In the genomic region with DNA sequence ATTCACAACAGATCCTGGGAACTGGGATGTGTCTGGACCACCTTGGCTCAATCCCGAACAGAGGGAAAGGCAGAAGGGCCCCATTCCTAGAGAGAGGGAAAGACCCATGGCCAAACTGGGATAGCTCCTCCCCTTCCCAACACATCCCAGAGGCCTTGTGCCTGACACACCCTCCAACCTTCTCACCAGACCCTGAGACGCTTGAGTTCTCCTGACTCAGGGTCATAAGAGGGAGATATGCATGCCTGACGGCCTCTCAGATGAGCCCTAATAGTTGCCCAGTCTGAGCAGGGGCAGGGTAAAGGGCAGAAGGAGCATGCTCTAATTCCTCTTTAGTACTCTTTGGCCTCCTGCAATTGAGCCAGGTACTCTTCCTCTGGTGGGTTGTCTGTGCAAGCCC, we compare ENCODE assay signal across 14 mouse cellular contexts. TPM values are rescaled to one million over a fixed set of nuclear protein-coding genes. Genes with fewer than 3 reads are reported as not detected.
DNase-seq lines count a peak whose midpoint lies in the region; ATAC-seq and TF ChIP-seq lines count a peak whose summit lies in the region.
"Had no signal": no experiment of that assay in that cellular context is flagged by ENCODE, and none has a peak within 500 bp of the region (broad histone marks: within the 10 kb centered on the region; RNA-seq: fewer than 3 reads in every experiment).

No protein-coding gene starts in this region.

- peak; percentile 11 for DNase-seq in adrenal gland, postnatal 10 days
- no peak for DNase-seq in adrenal gland, postnatal 4 days (ENCODE audit: low spot score in 2 of 2)
- DNase-seq in kidney, adult 9 months, result peak; percentile 13
- DNase-seq in kidney, postnatal 10 days, result no peak
- DNase-seq in midbrain, postnatal 0 days (ENCODE audit: low spot score), result no peak
- DNase-seq in midbrain, embryonic 14.5 days, result no peak
- DNase-seq in spleen, adult 18-20 months, result no peak
- DNase-seq: gastrocnemius, adult 2 months; left cerebral cortex, postnatal 4 days had no signal

- H3K9ac ChIP-seq in midbrain, postnatal 0 days (replicated peaks; ENCODE audit: low read length, poor library complexity, severe bottlenecking), result no peak overlapping the region
- H3K9ac ChIP-seq in midbrain, embryonic 14.5 days (replicated peaks; ENCODE audit: low read length), result no peak overlapping the region
- H3K9ac ChIP-seq in stomach, embryonic 16.5 days (ENCODE audit: low read length), result no peak overlapping the region
- H3K9ac ChIP-seq: forebrain, embryonic 12.5 days; neural tube, embryonic 12.5 days had no signal

- ATAC-seq in midbrain, postnatal 0 days (ENCODE audit: low FRiP score), result 0 out of 2 replicates have a peak, but pooled peaks have one; percentile 24
- no peak for ATAC-seq in midbrain, embryonic 14.5 days (ENCODE audit: low FRiP score, low TSS enrichment)
- peak; percentile 18; the same call in 1 of the 2 replicates for ATAC-seq in stomach, embryonic 16.5 days (ENCODE audit: insufficient read depth, low FRiP score)

- no peak overlapping the region for H3K27ac ChIP-seq in midbrain, postnatal 0 days (ENCODE audit: low read depth, low read length)
- no peak overlapping the region for H3K27ac ChIP-seq in midbrain, embryonic 14.5 days (replicated peaks; ENCODE audit: low read depth, low read length)
- no peak overlapping the region for H3K27ac ChIP-seq in stomach, embryonic 16.5 days (ENCODE audit: low read length)
- H3K27ac ChIP-seq: forebrain, embryonic 12.5 days; gastrocnemius, adult 2 months; neural tube, embryonic 12.5 days had no signal

- no peak overlapping the region for H3K4me3 ChIP-seq in midbrain, postnatal 0 days (ENCODE audit: low read depth, low read length)
- H3K4me3 ChIP-seq in midbrain, embryonic 14.5 days (replicated peaks; ENCODE audit: low read depth, low read length), result no peak overlapping the region
- no peak overlapping the region for H3K4me3 ChIP-seq in stomach, embryonic 16.5 days (replicated peaks; ENCODE audit: low read length)
- H3K4me3 ChIP-seq: forebrain, embryonic 12.5 days; gastrocnemius, adult 2 months; neural tube, embryonic 12.5 days had no signal

- H3K4me1 ChIP-seq in midbrain, postnatal 0 days (ENCODE audit: insufficient read depth, low read length), result no peaks in the 10 kb centered on the region
- H3K4me1 ChIP-seq in midbrain, embryonic 14.5 days (ENCODE audit: control insufficient read depth, insufficient read depth, low read length), result no peaks in the 10 kb centered on the region
- peaks cover 5% of the 10 kb centered on the region; the same call in 1 of the 2 replicates for H3K4me1 ChIP-seq in stomach, embryonic 16.5 days (ENCODE audit: control insufficient read depth, insufficient read depth, low read length)

- no peaks in the 10 kb centered on the region for H3K9me3 ChIP-seq in midbrain, postnatal 0 days (ENCODE audit: low read length)
- H3K9me3 ChIP-seq in midbrain, embryonic 14.5 days (ENCODE audit: control insufficient read depth, low read length), result no peaks in the 10 kb centered on the region
- H3K9me3 ChIP-seq in stomach, embryonic 16.5 days (replicated peaks; ENCODE audit: control insufficient read depth, low read length), result no peaks in the 10 kb centered on the region
- H3K9me3 ChIP-seq: forebrain, embryonic 12.5 days; neural tube, embryonic 12.5 days had no signal

- no peaks in the 10 kb centered on the region for H3K27me3 ChIP-seq in midbrain, postnatal 0 days (ENCODE audit: insufficient read depth, low read length)
- no peaks in the 10 kb centered on the region for H3K27me3 ChIP-seq in midbrain, embryonic 14.5 days (ENCODE audit: control insufficient read depth, insufficient read depth, low read length)
- no peaks in the 10 kb centered on the region for H3K27me3 ChIP-seq in stomach, embryonic 16.5 days (ENCODE audit: control insufficient read depth, insufficient read depth, low read length)
- H3K27me3 ChIP-seq: neural tube, embryonic 12.5 days had no signal

- 61% methylated on average over 3 of the region's 3 CpGs for WGBS in midbrain, postnatal 0 days
- WGBS in midbrain, embryonic 14.5 days, result 62% methylated on average over 3 of the region's 3 CpGs
- WGBS in stomach, embryonic 16.5 days, result 60% methylated on average over 3 of the region's 3 CpGs

- no peak for TF ChIP-seq CTCF in midbrain, postnatal 0 days (IDR thresholded peaks at IDR 0.05)

- H3K4me2 ChIP-seq in midbrain, postnatal 0 days (ENCODE audit: low read depth, low read length, poor library complexity, severe bottlenecking), result no peak overlapping the region
- no peak overlapping the region for H3K4me2 ChIP-seq in midbrain, embryonic 14.5 days (ENCODE audit: low read length)
- no peak overlapping the region for H3K4me2 ChIP-seq in stomach, embryonic 16.5 days (ENCODE audit: low read depth, low read length)
- H3K4me2 ChIP-seq: forebrain, embryonic 12.5 days; neural tube, embryonic 12.5 days had no signal

- peaks cover 13% of the 10 kb centered on the region; the same call in 1 of the 2 replicates for H3K36me3 ChIP-seq in midbrain, postnatal 0 days (ENCODE audit: insufficient read depth, low read length)
- peaks cover 26% of the 10 kb centered on the region for H3K36me3 ChIP-seq in midbrain, embryonic 14.5 days (ENCODE audit: control insufficient read depth, insufficient read depth, low read length)
- 0 out of 2 replicates have a peak, but pooled peaks cover 8% of the 10 kb centered on the region for H3K36me3 ChIP-seq in stomach, embryonic 16.5 days (ENCODE audit: control insufficient read depth, insufficient read depth, low read length)

RNA-seq across cellular contexts. Expression of a gene that starts 13.1 kb away (rescaled TPM):
- total RNA-seq in adrenal gland, postnatal 10 days (2021), result 100 to 1,000 TPM; 117 TPM
- 100 to 1,000 TPM; 119 to 129 TPM for total RNA-seq in adrenal gland, postnatal 4 days (2021)
- 113 and 116 TPM in 2 replicates for total RNA-seq in midbrain, postnatal 0 days (2014; rRNA removed)
- 169 and 182 TPM in 2 replicates for polyA plus RNA-seq in midbrain, postnatal 0 days (2015; fragmentation: Nextera tagmentation; extraction: Ambion mirVana)
- polyA plus RNA-seq in midbrain, embryonic 14.5 days (2014; fragmentation: Nextera tagmentation; extraction: Ambion mirVana), result 176 and 180 TPM in 2 replicates
- 190 and 202 TPM in 2 replicates for polyA plus RNA-seq in stomach, embryonic 16.5 days (2015; fragmentation: Nextera tagmentation; extraction: Ambion mirVana)

RNA-seq across cellular contexts. Expression of a gene that starts 13.3 kb away (rescaled TPM):
- 10 to 100 TPM; 34.2 to 40.2 TPM for total RNA-seq in adrenal gland, postnatal 10 days (2021)
- 10 to 100 TPM; 42.8 to 45.6 TPM for total RNA-seq in adrenal gland, postnatal 4 days (2021)
- 59.4 and 61.5 TPM in 2 replicates for total RNA-seq in midbrain, postnatal 0 days (2014; rRNA removed)
- 48.7 and 51.2 TPM in 2 replicates for polyA plus RNA-seq in midbrain, postnatal 0 days (2015; fragmentation: Nextera tagmentation; extraction: Ambion mirVana)
- polyA plus RNA-seq in midbrain, embryonic 14.5 days (2014; fragmentation: Nextera tagmentation; extraction: Ambion mirVana), result 60.6 and 70.1 TPM in 2 replicates
- polyA plus RNA-seq in stomach, embryonic 16.5 days (2015; fragmentation: Nextera tagmentation; extraction: Ambion mirVana), result 36.3 and 37.8 TPM in 2 replicates

RNA-seq across cellular contexts. Expression of a gene that starts 20.2 kb away (rescaled TPM):
- total RNA-seq in adrenal gland, postnatal 10 days (2021), result under 1 TPM; 0.18 to 0.55 TPM
- total RNA-seq in adrenal gland, postnatal 4 days (2021), result under 1 TPM; 0.56 to 0.62 TPM
- total RNA-seq in midbrain, postnatal 0 days (2014; rRNA removed), result 1.3 and 4.0 TPM in 2 replicates
- polyA plus RNA-seq in midbrain, postnatal 0 days (2015; fragmentation: Nextera tagmentation; extraction: Ambion mirVana), result 1.3 and 1.6 TPM in 2 replicates
- polyA plus RNA-seq in midbrain, embryonic 14.5 days (2014; fragmentation: Nextera tagmentation; extraction: Ambion mirVana), result 0.75 and 1.0 TPM in 2 replicates
- polyA plus RNA-seq in stomach, embryonic 16.5 days (2015; fragmentation: Nextera tagmentation; extraction: Ambion mirVana), result 0.42 and 0.53 TPM in 2 replicates
- total RNA-seq: gastrocnemius, adult 2 months; megakaryocyte-erythroid progenitor cell, adult 5-6 weeks; MEL had no signal

RNA-seq across cellular contexts. Expression of a gene that starts 40.8 kb away (rescaled TPM):
- total RNA-seq in adrenal gland, postnatal 10 days (2021), result under 1 TPM; 0.42 to 0.55 TPM
- total RNA-seq in adrenal gland, postnatal 4 days (2021), result under 1 TPM; 0.17 to 0.51 TPM
- total RNA-seq in midbrain, postnatal 0 days (2014; rRNA removed), result 0.88 and 2.2 TPM in 2 replicates
- 0.30 and 0.36 TPM in 2 replicates for polyA plus RNA-seq in midbrain, postnatal 0 days (2015; fragmentation: Nextera tagmentation; extraction: Ambion mirVana)
- polyA plus RNA-seq in midbrain, embryonic 14.5 days (2014; fragmentation: Nextera tagmentation; extraction: Ambion mirVana), result 0.81 and 1.0 TPM in 2 replicates
- 0.35 and 0.43 TPM in 2 replicates for polyA plus RNA-seq in stomach, embryonic 16.5 days (2015; fragmentation: Nextera tagmentation; extraction: Ambion mirVana)
- total RNA-seq: megakaryocyte-erythroid progenitor cell, adult 5-6 weeks had no signal

Comparison
In these comparisons a context has a peak if more than half of its experiments do, and no peak if none do; other contexts are left out.
1. DNase-seq: peak in adrenal gland, postnatal 10 days (single experiment) and kidney, adult 9 months (single experiment); none in adrenal gland, postnatal 4 days (0 of 2), kidney, postnatal 10 days (single experiment), midbrain, postnatal 0 days (single experiment), midbrain, embryonic 14.5 days (single experiment) and spleen, adult 18-20 months (0 of 2).